Mouse (Mus musculus): ENCODE measurements at regions not wholly inside any gene's neighbourhood (a gene's known extent, or its start where the extent isn't known, plus 50 kb on each side); places are given as distances from the start of the nearest gene placed in this dataset.

DNA sequence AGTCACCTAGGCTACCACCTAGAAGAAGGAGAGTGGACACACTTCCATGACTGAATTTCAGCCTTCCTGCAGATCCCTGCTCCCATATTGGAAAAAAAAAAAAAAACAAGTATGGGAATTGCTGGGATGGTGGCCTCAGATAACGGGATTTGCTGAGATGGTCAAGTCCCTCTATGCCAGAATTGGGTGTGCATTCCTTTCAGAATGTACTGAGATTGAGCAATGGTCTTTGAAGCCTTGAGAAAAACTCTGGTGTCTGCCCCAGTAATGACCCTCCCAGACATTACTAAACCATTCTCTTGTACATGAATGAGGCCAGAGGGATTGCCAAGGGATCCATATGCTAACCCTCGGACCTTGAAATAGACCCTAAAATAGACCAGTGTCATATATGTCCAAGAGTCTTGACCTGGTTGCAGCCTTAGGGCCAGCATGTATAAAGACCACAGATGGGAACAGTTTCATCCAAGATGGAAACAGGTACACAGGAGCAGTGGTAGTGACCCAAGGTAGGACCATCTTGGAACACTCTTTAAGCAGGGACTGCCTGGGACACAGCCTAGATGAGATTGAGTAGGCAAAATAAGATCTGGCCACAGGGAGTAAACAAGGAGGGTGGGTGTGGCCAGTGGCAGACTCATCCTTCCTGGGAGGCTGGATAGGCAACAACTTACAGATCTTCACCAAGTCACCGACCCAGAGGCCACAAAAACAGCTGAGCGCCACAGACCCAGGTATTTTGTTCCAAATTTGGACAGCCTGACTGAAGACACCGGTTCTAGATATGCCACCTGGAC is 882.9 kb upstream of the 9430069I07Rik start:
- CTCF ChIA-PET: no interaction called here
- POLR2A ChIA-PET: interaction anchor here in 1 of 4 experiments (1.0 kb wide), 1 partner anchor 75 kb away, joined by 6 read pairs; no protein-coding TSS in a partner anchor

GRCm38 (mm10) chr15:35238691-35239090 is 881.0 kb upstream of the 9430069I07Rik start:
- POLR2A ChIA-PET: no interaction called here

DNA sequence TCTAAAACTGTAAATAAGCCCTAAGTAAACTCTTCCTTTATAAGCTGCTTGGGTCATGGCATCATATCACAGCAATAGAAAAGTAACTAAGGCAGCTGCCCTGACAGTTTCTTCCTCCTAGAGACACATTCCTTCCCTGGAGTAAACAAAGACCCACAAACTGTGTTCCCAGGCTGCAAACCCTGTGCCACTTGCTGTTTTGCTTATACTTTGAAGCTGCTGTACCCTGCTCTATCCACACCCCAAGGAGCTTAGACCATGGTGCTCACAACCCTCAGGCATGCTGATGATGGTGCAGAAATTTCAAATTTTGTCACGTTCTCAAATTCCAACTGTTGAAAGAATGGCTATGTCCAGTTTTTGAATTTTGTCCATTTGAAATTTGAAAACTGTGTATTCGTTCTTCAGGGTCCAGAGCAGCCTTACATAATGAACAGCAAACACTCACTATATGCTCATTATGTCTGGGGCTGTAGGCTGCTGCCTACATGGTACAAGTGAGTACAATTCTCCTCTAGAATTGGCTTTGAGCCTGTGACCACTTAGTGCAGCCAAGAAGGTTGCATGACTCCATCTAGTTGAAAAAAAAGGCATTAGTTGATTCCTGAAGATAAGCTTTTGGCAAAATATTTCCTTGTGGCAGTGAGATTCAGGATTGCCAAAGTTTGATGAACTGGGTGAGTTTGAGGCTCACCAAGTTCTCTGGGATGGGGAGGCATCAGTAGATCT is 876.5 kb upstream of the 9430069I07Rik start:
- CTCF ChIA-PET: interaction anchor here in 1 of 4 experiments (0.5 kb wide), 1 partner anchor 118 kb away, joined by 3 read pairs; no protein-coding TSS in a partner anchor
- POLR2A ChIA-PET: no interaction called here

More at GRCm38 (mm10) chr15:35238691-35239090, 881.0 kb upstream of the 9430069I07Rik start:
- CTCF ChIA-PET: no interaction called here

- ChIA-PET POLR2A (no interaction called here), CTCF (no interaction called here)
Measured at GRCm38 (mm10) chr15:35229614-35230013, 871.9 kb upstream of the 9430069I07Rik start.

Measured in embryonic stem cell, embryonic (primary cell).